Mouse (Mus musculus) ovary, postnatal 36 days (tissue): ENCODE results near the gene Hells.

Source experiments
- DNase-seq: peaks from one replicate; pipeline ENCODE4 v3.0.0; 2022; ENCODE audit warnings: low spot score, mixed read lengths

Gene Hells

GRCm38 (mm10) chr19:38930788-38931565, at the start of gene Hells:
Hells (plus strand) TSS chr19:38930915.
- peak; percentile 88 for DNase-seq

GRCm38 (mm10) chr19:38901146-38902135, 29.3 kb upstream of the Hells start:
- no peak for DNase-seq

GRCm38 (mm10) chr19:38902501-38902900, 28.2 kb upstream of the Hells start:
- no peak for DNase-seq

GRCm38 (mm10) chr19:38913786-38914185, 16.9 kb upstream of the Hells start:
- no peak for DNase-seq

- no peak for DNase-seq
Measured at GRCm38 (mm10) chr19:38914926-38915325, 15.8 kb upstream of the Hells start.

GRCm38 (mm10) chr19:38915677-38916076, 15.0 kb upstream of the Hells start:
- no peak for DNase-seq

GRCm38 (mm10) chr19:38928481-38929158, 2.1 kb upstream of the Hells start:
- no peak for DNase-seq

- no peak for DNase-seq
Measured at GRCm38 (mm10) chr19:38929471-38930251, 1.1 kb upstream of the Hells start.

GRCm38 (mm10) chr19:38930252-38930787, 395 bp upstream of the Hells start:
- DNase-seq, result no peak

GRCm38 (mm10) chr19:38931566-38931890, 813 bp downstream of the Hells start:
- DNase-seq, result no peak

GRCm38 (mm10) chr19:38944590-38945307, 14.0 kb downstream of the Hells start:
- DNase-seq, result no peak

- no peak for DNase-seq
Measured at GRCm38 (mm10) chr19:38970741-38971140, 40.0 kb downstream of the Hells start.

- DNase-seq, result no peak
Measured at GRCm38 (mm10) chr19:38972581-38972980, 41.9 kb downstream of the Hells start.

GRCm38 (mm10) chr19:38973666-38974065, 43.0 kb downstream of the Hells start:
- DNase-seq, result no peak

- DNase-seq, result no peak
Measured at GRCm38 (mm10) chr19:38976269-38976668, 45.6 kb downstream of the Hells start.

GRCm38 (mm10) chr19:38981966-38982365, 51.3 kb downstream of the Hells start:
- DNase-seq, result peak; percentile 32

- no peak for DNase-seq
Measured at GRCm38 (mm10) chr19:38998248-38998647, 67.5 kb downstream of the Hells start.

GRCm38 (mm10) chr19:38998676-38999075, 68.0 kb downstream of the Hells start:
- DNase-seq, result no peak

GRCm38 (mm10) chr19:39005132-39005531, 74.4 kb downstream of the Hells start:
- no peak for DNase-seq

- DNase-seq, result no peak
Measured at GRCm38 (mm10) chr19:39006715-39007114, 76.0 kb downstream of the Hells start, which contains the start of gene Cyp2c55. Cyp2c55 (plus strand) TSS chr19:39007019.
